Mouse (Mus musculus) megakaryocyte, embryonic 14.5 days (primary cell): ENCODE results near the gene Ushbp1. TPM values are rescaled to one million over a fixed set of nuclear protein-coding genes. Genes with fewer than 3 reads are reported as not detected.
"Not testable (repeated sequence)": the region's sequence is repeated elsewhere in the genome, so short reads cannot be mapped to it uniquely, and the experiment has no call there.

Experiments used
- H3K27me3 ChIP-seq: replicated peaks from 2 replicates; pipeline ENCODE3; 2012; ENCODE audit warnings: inconsistent platforms
- H3K36me3 ChIP-seq: replicated peaks from 2 replicates; pipeline ENCODE3; 2012; ENCODE audit warnings: low read length, inconsistent platforms, mixed read lengths
- H3K4me1 ChIP-seq: 2 replicates; pipeline ENCODE4 v1.6.1; 2012; ENCODE audit warnings: inconsistent platforms
- H3K4me3 ChIP-seq: replicated peaks from 2 replicates; pipeline ENCODE3; 2012; ENCODE audit warnings: moderate library complexity, mild to moderate bottlenecking, inconsistent platforms
- H3K9me3 ChIP-seq: 2 replicates; pipeline ENCODE4 v1.6.1; 2012; ENCODE audit warnings: inconsistent platforms
- FLI1 ChIP-seq: IDR thresholded peaks from 2 replicates; pipeline ENCODE4 v1.6.1; 2012; ENCODE audit warnings: low read length, inconsistent platforms, mixed read lengths
- GATA1 ChIP-seq: IDR thresholded peaks from 3 replicates; pipeline ENCODE4 v1.6.1; 2012; ENCODE audit warnings: mixed read lengths, low read length, inconsistent platforms, borderline replicate concordance
- polyA plus RNA-seq: library from polyadenylated mRNA; stranded (reverse); fragments of >175 nt; gene quantifications from 2 replicates; pipeline ENCODE4 v1.2.3, GENCODE M21; 2012; ENCODE audit warnings: low replicate concordance; ENCODE audit not compliant: insufficient read depth

The Ushbp1 gene
- 0.06 TPM in 1 of 2 replicates, not detected in the other for polyA plus RNA-seq

GRCm38 (mm10) chr8:71395629-71396028, at the start of gene Ushbp1:
Gene Ushbp1 (minus strand): TSS chr8:71395802.
- TF ChIP-seq GATA1 (no peak), FLI1 (no peak)
- H3K27me3 ChIP-seq: peaks cover 8% of the 10 kb centered on the region
- H3K36me3 ChIP-seq: peaks cover 25% of the 10 kb centered on the region
- H3K4me1 ChIP-seq: peaks cover 40% of the 10 kb centered on the region
- peaks cover 5% of the 10 kb centered on the region; the same call in 1 of the 2 replicates for H3K9me3 ChIP-seq
- peak within 1 kb of the TSS; percentile 97 for H3K4me3 ChIP-seq

- no peak overlapping the region for H3K4me3 ChIP-seq
- peaks cover 6% of the 10 kb centered on the region; the same call in 1 of the 2 replicates for H3K4me1 ChIP-seq
- peaks cover 31% of the 10 kb centered on the region for H3K27me3 ChIP-seq
- no peaks in the 10 kb centered on the region for H3K36me3 ChIP-seq
- peaks cover 5% of the 10 kb centered on the region; the same call in 1 of the 2 replicates for H3K9me3 ChIP-seq
- TF ChIP-seq FLI1 (no peak), GATA1 (no peak)
These were observed 49.5 kb upstream of the Ushbp1 start for GRCm38 (mm10) chr8:71445096-71445495.

GRCm38 (mm10) chr8:71441404-71441803, 45.8 kb upstream of the Ushbp1 start:
- H3K27me3 ChIP-seq: peaks cover 31% of the 10 kb centered on the region
- peaks cover 6% of the 10 kb centered on the region; the same call in 1 of the 2 replicates for H3K4me1 ChIP-seq

GRCm38 (mm10) chr8:71437041-71437440, 41.4 kb upstream of the Ushbp1 start:
- TF ChIP-seq GATA1 (no peak), FLI1 (no peak)
- H3K36me3 ChIP-seq: no peaks in the 10 kb centered on the region
- H3K4me3 ChIP-seq: no peak overlapping the region
- 0 out of 2 replicates have a peak, but pooled peaks cover 2% of the 10 kb centered on the region for H3K4me1 ChIP-seq
- peaks cover 12% of the 10 kb centered on the region for H3K27me3 ChIP-seq
- H3K9me3 ChIP-seq: no peaks in the 10 kb centered on the region

More at GRCm38 (mm10) chr8:71441404-71441803, 45.8 kb upstream of the Ushbp1 start:
- TF ChIP-seq GATA1 (no peak), FLI1 (no peak)
- Histone ChIP-seq H3K36me3 (no peaks in the 10 kb centered on the region), H3K9me3 (no peaks in the 10 kb centered on the region), H3K4me3 (no peak overlapping the region)

- not testable (repeated sequence) for H3K4me3 ChIP-seq, H3K4me1 ChIP-seq, H3K27me3 ChIP-seq, H3K36me3 ChIP-seq, H3K9me3 ChIP-seq
These were observed 37.3 kb upstream of the Ushbp1 start for GRCm38 (mm10) chr8:71432935-71433334.

GRCm38 (mm10) chr8:71422121-71422520, 26.5 kb upstream of the Ushbp1 start:
- Histone ChIP-seq H3K36me3 (no peaks in the 10 kb centered on the region), H3K4me3 (no peak overlapping the region), H3K9me3 (peaks cover 50% of the 10 kb centered on the region), H3K4me1 (peaks cover 3% of the 10 kb centered on the region; the same call in 1 of the 2 replicates), H3K27me3 (peaks cover 6% of the 10 kb centered on the region)
- TF ChIP-seq FLI1 (no peak), GATA1 (no peak)

GRCm38 (mm10) chr8:71411535-71412273, 16.1 kb upstream of the Ushbp1 start:
- TF ChIP-seq GATA1: no peak
- TF ChIP-seq FLI1: no peak
- H3K4me1 ChIP-seq: peaks cover 23% of the 10 kb centered on the region
- H3K9me3 ChIP-seq: no peaks in the 10 kb centered on the region
- H3K36me3 ChIP-seq: peaks cover 30% of the 10 kb centered on the region
- no peaks in the 10 kb centered on the region for H3K27me3 ChIP-seq
- no peak overlapping the region for H3K4me3 ChIP-seq

- H3K36me3 ChIP-seq: peaks cover 43% of the 10 kb centered on the region
- H3K4me1 ChIP-seq: peaks cover 58% of the 10 kb centered on the region
- TF ChIP-seq FLI1: no peak
- no peak for TF ChIP-seq GATA1
- H3K4me3 ChIP-seq: peak overlapping the region; percentile 24
- no peaks in the 10 kb centered on the region for H3K9me3 ChIP-seq
- no peaks in the 10 kb centered on the region for H3K27me3 ChIP-seq
These were observed 12.6 kb upstream of the Ushbp1 start for GRCm38 (mm10) chr8:71408231-71408630.

- Histone ChIP-seq H3K36me3 (peaks cover 50% of the 10 kb centered on the region), H3K4me1 (peaks cover 62% of the 10 kb centered on the region), H3K4me3 (no peak overlapping the region), H3K9me3 (no peaks in the 10 kb centered on the region), H3K27me3 (no peaks in the 10 kb centered on the region)
- TF ChIP-seq FLI1: no peak
- TF ChIP-seq GATA1: no peak
These were observed 11.8 kb upstream of the Ushbp1 start for GRCm38 (mm10) chr8:71407441-71407840.
